Mouse (Mus musculus): ENCODE results near the gene Tmem245.

Tmem245 gene

GRCm38 (mm10) chr4:56865003-56865511, 82.2 kb downstream of the Tmem245 start, which contains the start of gene Ctnnal1:
Ctnnal1 (minus strand) TSS chr4:56865188.
- DNase-seq (ENCODE audit: low spot score in 2 of 2) = peak; percentile 67 to 73

- peak; percentile 3 to 23 for DNase-seq (ENCODE audit: low spot score in 2 of 2)
Observed at GRCm38 (mm10) chr4:56864417-56865001, 82.7 kb downstream of the Tmem245 start.

GRCm38 (mm10) chr4:56864016-56864415, 83.2 kb downstream of the Tmem245 start:
- DNase-seq (ENCODE audit: low spot score in 2 of 2) = no peak

- no peak for DNase-seq (ENCODE audit: low spot score in 2 of 2)
Observed at GRCm38 (mm10) chr4:56861551-56861950, 85.7 kb downstream of the Tmem245 start.

GRCm38 (mm10) chr4:56858733-56859132, 88.5 kb downstream of the Tmem245 start:
- DNase-seq (ENCODE audit: low spot score in 2 of 2) = no peak

- no peak for DNase-seq (ENCODE audit: low spot score in 2 of 2)
Observed at GRCm38 (mm10) chr4:56856371-56856949, 90.8 kb downstream of the Tmem245 start.

GRCm38 (mm10) chr4:56855935-56856334, 91.3 kb downstream of the Tmem245 start:
- no peak for DNase-seq (ENCODE audit: low spot score in 2 of 2)

- DNase-seq (ENCODE audit: low spot score in 2 of 2) = no peak
Observed at GRCm38 (mm10) chr4:56850724-56851123, 96.5 kb downstream of the Tmem245 start.

- DNase-seq (ENCODE audit: low spot score in 2 of 2) = no peak
Observed at GRCm38 (mm10) chr4:56848044-56848443, 99.2 kb downstream of the Tmem245 start.

GRCm38 (mm10) chr4:56847400-56847799, 99.8 kb downstream of the Tmem245 start:
- no peak for DNase-seq (ENCODE audit: low spot score in 2 of 2)

GRCm38 (mm10) chr4:56845896-56846533, 101.2 kb downstream of the Tmem245 start:
- no peak for DNase-seq (ENCODE audit: low spot score in 2 of 2)

GRCm38 (mm10) chr4:56844911-56845310, 102.3 kb downstream of the Tmem245 start:
- DNase-seq (ENCODE audit: low spot score in 2 of 2) = no peak

GRCm38 (mm10) chr4:56843963-56844362, 103.3 kb downstream of the Tmem245 start:
- DNase-seq (ENCODE audit: low spot score in 2 of 2) = no peak

- no peak for DNase-seq (ENCODE audit: low spot score in 2 of 2)
Observed at GRCm38 (mm10) chr4:56842501-56842900, 104.7 kb downstream of the Tmem245 start.

GRCm38 (mm10) chr4:56840297-56840696, 106.9 kb downstream of the Tmem245 start:
- DNase-seq (ENCODE audit: low spot score in 2 of 2) = no peak

- DNase-seq (ENCODE audit: low spot score in 2 of 2) = no peak
Observed at GRCm38 (mm10) chr4:56837661-56838060, 109.6 kb downstream of the Tmem245 start.

- DNase-seq (ENCODE audit: low spot score in 2 of 2) = no peak
Observed at GRCm38 (mm10) chr4:56831998-56832397, 115.2 kb downstream of the Tmem245 start.

GRCm38 (mm10) chr4:56831013-56831609, 116.1 kb downstream of the Tmem245 start:
- no peak for DNase-seq (ENCODE audit: low spot score in 2 of 2)

- no peak for DNase-seq (ENCODE audit: low spot score in 2 of 2)
Observed at GRCm38 (mm10) chr4:56829511-56829921, 117.7 kb downstream of the Tmem245 start.

GRCm38 (mm10) chr4:56828932-56829331, 118.3 kb downstream of the Tmem245 start:
- DNase-seq (ENCODE audit: low spot score in 2 of 2) = no peak

- DNase-seq (ENCODE audit: low spot score in 2 of 2) = no peak
Observed at GRCm38 (mm10) chr4:56824231-56824630, 123.0 kb downstream of the Tmem245 start.

GRCm38 (mm10) chr4:56820017-56820550, 127.2 kb downstream of the Tmem245 start:
- no peak for DNase-seq (ENCODE audit: low spot score in 2 of 2)

Data from thymus, postnatal 10 days (tissue).